Mouse (Mus musculus): Measurements from ENCODE around the gene Fgf15. TPM values are rescaled to one million over a fixed set of nuclear protein-coding genes. Genes with fewer than 3 reads are reported as not detected.

Gene Fgf15
- not detected in 2 replicates for polyA plus RNA-seq (2012; rRNA removed)

DNA sequence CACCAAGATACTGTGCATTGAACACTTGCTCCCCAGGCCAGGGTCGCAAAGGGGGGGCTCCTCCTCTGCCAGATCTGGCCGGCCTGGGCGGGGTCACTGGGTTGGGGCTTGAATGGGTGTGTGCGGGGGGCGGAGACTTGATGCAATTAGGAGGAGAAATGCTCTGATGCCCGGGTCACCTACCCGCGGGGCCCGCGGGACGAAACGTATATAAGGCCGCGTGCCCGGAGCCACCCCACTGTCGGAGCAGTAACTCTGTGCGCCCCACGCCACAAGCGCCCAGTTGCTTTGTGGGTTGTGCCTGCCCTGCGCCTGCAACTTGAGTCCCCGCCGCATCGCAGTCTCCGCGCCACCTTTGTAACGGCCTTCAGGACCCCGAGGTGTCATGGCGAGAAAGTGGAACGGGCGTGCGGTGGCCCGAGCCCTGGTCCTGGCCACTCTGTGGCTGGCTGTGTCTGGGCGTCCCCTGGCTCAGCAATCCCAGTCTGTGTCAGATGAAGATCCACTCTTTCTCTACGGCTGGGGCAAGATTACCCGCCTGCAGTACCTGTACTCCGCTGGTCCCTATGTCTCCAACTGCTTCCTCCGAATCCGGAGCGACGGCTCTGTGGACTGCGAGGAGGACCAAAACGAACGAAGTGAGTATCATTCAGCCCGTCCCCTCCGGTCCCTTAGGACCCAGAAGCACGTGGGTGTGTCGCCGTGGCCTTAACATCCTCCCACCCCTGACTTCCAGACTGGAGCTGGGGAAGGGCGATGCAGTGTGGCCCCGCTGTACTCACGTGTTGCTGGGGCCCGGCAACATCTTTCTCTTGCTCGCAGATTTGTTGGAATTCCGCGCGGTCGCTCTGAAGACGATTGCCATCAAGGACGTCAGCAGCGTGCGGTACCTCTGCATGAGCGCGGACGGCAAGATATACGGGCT, at the start of gene Fgf15:
TSS of gene Fgf15 (plus strand) at position 238 of the 925 bp plus-strand sequence.
- DNase-seq (ENCODE audit: low spot score): no peak

- no peak for DNase-seq (ENCODE audit: low spot score)
Measured at GRCm38 (mm10) chr7:144847067-144847466, 49.3 kb upstream of the Fgf15 start, which contains the start of gene Fgf4. Fgf4 (plus strand) TSS chr7:144847367.

GRCm38 (mm10) chr7:144851321-144851720, 45.0 kb upstream of the Fgf15 start:
- DNase-seq (ENCODE audit: low spot score): no peak

DNA sequence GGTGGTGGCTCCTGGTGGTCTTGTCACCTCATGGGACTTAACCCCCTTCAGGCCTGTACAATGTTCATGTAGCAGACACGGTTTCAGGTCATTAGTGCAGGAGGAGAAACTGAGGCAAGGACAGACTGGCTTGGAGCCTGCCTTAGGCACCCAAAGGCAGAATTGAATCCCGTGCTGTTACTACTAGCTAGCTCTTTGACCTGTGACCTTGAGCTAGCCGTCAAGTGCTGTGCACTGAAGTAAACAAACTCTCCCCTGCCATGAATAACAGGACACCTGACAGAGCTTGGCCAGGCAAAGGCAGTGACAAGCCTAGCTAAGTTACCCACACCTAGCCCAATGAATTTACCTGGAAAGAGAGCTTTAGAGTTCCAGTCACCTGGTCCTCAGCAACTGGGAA, 41.4 kb upstream of the Fgf15 start:
- DNase-seq (ENCODE audit: low spot score): no peak

DNA sequence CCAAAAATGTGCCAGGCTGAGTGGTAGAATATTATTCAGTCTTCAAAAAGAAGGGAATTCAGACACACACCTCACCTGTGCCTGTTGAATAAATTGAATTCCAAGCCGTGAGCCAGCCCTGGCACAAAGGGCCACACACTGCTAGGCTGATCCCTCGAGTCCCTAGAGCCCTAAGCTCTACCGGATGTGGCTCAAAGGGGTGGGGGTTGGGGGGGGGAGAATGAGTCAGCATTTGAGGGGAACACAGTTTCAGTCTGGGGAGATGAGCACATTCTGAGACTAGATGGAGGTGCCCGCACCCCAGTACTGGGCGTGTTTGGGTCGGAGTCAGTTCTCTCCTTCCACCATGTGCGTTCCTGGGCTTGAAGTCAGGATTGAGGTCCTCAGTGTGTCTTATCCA, 39.2 kb upstream of the Fgf15 start:
- no peak for DNase-seq (ENCODE audit: low spot score)

DNA sequence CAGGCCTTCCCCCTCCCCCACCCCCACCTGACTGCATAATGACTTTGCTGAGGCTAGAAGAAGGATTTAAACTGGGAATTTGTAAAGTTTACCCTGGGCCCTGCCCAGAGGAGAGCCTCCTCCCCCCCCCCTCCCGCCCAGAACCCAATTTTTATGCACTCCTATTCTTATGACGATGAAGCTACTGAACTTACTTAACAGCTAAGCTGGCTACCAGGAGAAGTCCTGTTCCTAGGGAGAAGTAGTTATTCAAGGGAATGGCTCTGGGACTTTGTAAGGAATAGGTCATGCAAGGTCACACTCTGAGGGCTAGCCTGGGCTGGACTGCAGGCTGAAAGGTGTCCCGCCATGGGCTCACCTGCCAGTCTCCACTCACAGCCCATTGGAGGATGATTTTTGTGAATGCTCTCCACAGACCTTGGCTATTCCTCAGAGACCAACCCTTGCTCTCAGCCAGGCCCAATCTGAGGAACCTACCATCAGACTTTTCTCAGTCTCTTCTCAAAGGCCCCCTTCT, 38.4 kb upstream of the Fgf15 start:
- no peak for DNase-seq (ENCODE audit: low spot score)

- no peak for DNase-seq (ENCODE audit: low spot score)
Measured at GRCm38 (mm10) chr7:144858702-144859101, 37.6 kb upstream of the Fgf15 start.

DNA sequence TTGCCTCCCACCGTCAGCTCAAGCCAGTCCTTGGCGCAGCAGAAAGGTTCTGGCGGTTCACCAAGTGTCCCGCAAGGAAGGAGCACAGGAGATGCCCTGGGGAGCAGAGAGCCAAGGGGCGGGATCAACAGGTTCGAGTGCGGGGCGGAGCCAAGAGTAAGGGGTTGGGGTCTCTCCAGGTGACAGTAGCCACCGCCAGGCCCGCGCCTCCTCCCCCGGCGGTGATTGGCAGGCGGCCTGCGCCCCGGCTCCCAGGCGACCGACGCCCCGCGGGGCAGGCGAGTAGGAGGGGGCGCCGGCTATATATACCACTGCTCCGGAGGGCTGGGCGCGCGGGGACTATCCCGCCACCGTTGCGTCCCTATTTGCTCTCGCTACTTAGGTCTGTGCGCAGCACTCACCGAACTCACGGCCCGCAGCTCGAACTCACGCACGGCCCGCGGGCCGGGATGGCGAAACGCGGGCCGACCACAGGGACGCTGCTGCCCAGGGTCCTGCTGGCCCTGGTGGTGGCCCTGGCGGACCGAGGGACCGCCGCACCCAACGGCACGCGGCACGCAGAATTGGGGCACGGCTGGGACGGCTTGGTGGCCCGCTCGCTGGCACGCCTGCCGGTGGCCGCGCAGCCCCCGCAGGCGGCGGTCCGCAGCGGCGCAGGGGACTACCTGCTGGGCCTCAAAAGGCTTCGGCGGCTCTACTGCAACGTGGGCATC, 35.1 kb upstream of the Fgf15 start:
- no peak for DNase-seq (ENCODE audit: low spot score)

GRCm38 (mm10) chr7:144861769-144862070, 34.6 kb upstream of the Fgf15 start:
- DNase-seq (ENCODE audit: low spot score): no peak

DNA sequence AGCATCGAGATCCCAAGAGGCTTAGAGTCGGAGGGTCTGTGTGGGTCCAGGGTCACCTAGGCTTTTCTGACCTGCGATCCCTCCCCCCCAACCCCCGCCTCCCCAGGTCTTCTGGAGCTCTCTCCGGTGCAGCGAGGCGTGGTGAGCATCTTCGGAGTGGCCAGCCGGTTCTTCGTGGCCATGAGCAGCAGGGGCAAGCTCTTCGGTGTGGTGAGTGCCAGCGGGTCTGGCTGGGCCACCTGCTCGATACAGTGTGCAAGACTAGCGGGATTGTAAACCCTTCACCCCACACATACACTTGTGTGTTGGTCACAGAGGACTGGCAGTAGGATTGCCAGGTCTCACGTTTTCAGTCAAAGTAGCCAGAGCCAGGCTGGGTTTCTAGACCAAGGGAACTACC, 34.2 kb upstream of the Fgf15 start:
- no peak for DNase-seq (ENCODE audit: low spot score)

DNA sequence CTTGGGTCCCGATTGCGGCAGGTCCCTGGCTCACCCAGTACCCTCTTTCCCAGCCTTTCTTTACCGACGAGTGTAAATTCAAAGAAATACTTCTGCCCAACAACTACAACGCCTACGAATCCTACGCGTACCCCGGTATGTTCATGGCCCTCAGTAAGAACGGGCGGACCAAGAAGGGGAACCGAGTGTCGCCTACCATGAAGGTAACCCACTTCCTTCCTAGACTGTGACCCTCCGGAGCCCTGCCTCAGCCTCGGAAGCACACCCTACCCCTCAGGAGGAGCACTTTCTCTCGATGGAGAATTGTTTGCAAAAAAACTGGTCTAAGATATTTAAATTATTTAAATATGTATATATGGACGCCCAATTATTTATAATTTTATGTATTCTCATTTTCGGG, 33.6 kb upstream of the Fgf15 start:
- no peak for DNase-seq (ENCODE audit: low spot score)

GRCm38 (mm10) chr7:144863196-144863595, 33.1 kb upstream of the Fgf15 start:
- no peak for DNase-seq (ENCODE audit: low spot score)

GRCm38 (mm10) chr7:144864160-144864670, 32.1 kb upstream of the Fgf15 start:
- DNase-seq (ENCODE audit: low spot score): no peak

- DNase-seq (ENCODE audit: low spot score): no peak
Measured at GRCm38 (mm10) chr7:144867161-144867560, 29.2 kb upstream of the Fgf15 start.

DNA sequence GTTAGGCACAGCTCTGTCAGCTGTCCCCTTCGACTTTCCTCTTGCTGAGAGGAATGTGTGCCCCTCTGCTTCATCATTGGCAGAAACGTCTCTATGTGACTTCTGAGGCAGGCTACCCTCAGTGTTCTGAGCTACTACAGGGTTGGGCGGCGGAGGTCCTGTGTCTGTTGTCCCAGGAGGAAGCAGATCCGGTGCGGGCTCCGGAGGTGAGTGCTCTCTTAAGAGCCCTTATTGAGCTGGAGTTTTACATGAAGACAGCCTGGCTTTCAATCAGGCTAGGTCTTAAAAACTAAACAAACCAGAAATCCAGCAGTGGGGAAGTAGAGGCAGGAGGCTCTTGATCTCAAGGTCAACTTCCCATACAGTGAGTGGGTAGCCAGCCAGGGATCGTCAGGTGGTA, 28.7 kb upstream of the Fgf15 start:
- no peak for DNase-seq (ENCODE audit: low spot score)

DNA sequence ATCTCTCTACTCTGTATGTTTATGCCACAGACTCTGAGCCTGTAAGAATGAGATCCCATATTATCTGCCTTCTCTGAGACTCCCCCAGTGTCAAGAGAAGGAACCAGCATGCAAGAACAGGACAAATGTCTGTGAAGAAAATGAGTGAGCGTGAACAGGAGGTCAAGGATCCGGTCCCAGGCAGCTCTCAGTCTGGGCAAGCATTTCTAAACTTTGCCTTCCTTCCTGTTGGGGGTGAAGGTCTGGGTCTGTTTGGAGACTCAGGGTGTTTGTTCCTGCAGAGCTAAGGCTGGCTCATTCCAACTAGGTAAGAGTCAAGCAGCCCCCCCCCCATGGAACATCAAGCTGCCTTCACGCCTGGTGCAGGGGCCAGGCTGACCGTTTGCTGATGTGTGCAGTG, 23.9 kb upstream of the Fgf15 start:
- DNase-seq (ENCODE audit: low spot score): no peak

DNA sequence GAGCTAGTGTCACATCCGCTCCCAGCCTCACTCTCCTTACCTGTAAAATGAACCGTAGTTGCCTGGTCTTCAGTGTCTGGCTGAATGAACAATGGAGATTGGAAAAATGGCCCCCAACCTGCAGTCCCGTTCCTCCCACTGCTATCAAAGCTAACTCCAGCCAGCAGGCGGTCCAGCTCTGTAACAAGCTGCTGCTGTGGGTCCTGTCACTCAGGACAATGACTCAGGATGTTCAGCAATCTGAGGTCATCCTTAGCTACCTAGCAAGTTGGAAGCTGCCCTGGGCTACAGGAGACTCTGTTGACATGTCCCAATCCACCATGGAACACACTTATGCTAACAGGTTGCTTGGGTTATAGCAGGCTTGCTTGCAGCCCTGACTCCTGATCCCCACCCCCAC, 23.2 kb upstream of the Fgf15 start:
- no peak for DNase-seq (ENCODE audit: low spot score)

- no peak for DNase-seq (ENCODE audit: low spot score)
Measured at GRCm38 (mm10) chr7:144874226-144874625, 22.1 kb upstream of the Fgf15 start.

GRCm38 (mm10) chr7:144878401-144878800, 17.9 kb upstream of the Fgf15 start:
- no peak for DNase-seq (ENCODE audit: low spot score)

- no peak for DNase-seq (ENCODE audit: low spot score)
Measured at GRCm38 (mm10) chr7:144883106-144883505, 13.2 kb upstream of the Fgf15 start.

GRCm38 (mm10) chr7:144887672-144888071, 8.7 kb upstream of the Fgf15 start:
- no peak for DNase-seq (ENCODE audit: low spot score)

- no peak for DNase-seq (ENCODE audit: low spot score)
Measured at GRCm38 (mm10) chr7:144888564-144889299, 7.6 kb upstream of the Fgf15 start.

All from urinary bladder, adult 2 months (tissue).